Mouse (Mus musculus) MEL (cell line): ENCODE data around the gene Olfr1416. TPM values are rescaled to one million over a fixed set of nuclear protein-coding genes. Genes with fewer than 3 reads are reported as not detected.

Experiments
- DNase-seq: peaks from one replicate; pipeline ENCODE4 v3.0.0; 2011; ENCODE audit warnings: low read depth, low spot score
- H3K27ac ChIP-seq: 2 replicates; pipeline ENCODE4 v1.5.1; 2012; ENCODE audit warnings: low read depth, mild to moderate bottlenecking, control low read depth, low read length, moderate library complexity; ENCODE audit not compliant: control insufficient read depth
- H3K27me3 ChIP-seq, 2 experiments: fragments of 150-350 bp in 1 of 2; sonication (generic) in 1 of 2; 2 replicates each; pipeline ENCODE4 v1.6.1; 2012; ENCODE audit warnings: low read length in 2 of 2, mild to moderate bottlenecking in 2 of 2, improper control_type of control experiment in 1 of 2, moderate library complexity in 1 of 2; ENCODE audit not compliant: insufficient read depth in 2 of 2, control insufficient read depth in 1 of 2
- H3K36me3 ChIP-seq, 2 experiments: 2 replicates each; pipeline ENCODE4 v1.6.1; 2012 to 2014; ENCODE audit warnings: low read length in 2 of 2, improper control_type of control experiment in 1 of 2, inconsistent platforms in 1 of 2, mild to moderate bottlenecking in 1 of 2; ENCODE audit not compliant: insufficient read depth in 2 of 2, control insufficient read depth in 1 of 2
- H3K4me1 ChIP-seq, 2 experiments: fragments of 150-350 bp in 1 of 2; sonication (generic) in 1 of 2; 2 replicates each; pipeline ENCODE4 v1.6.1; 2012; ENCODE audit warnings: low read length in 2 of 2, improper control_type of control experiment in 1 of 2, mild to moderate bottlenecking in 1 of 2; ENCODE audit not compliant: insufficient read depth in 2 of 2, control insufficient read depth in 1 of 2
- H3K4me3 ChIP-seq, 2 experiments: fragments of 150-350 bp in 1 of 2; sonication (generic) in 1 of 2; 2 replicates each; pipeline ENCODE4 v1.5.1; 2012; ENCODE audit warnings: low read depth in 2 of 2, low read length in 2 of 2, mild to moderate bottlenecking in 2 of 2, moderate library complexity in 2 of 2, control low read depth in 1 of 2, improper control_type of control experiment in 1 of 2; ENCODE audit not compliant: control insufficient read depth in 1 of 2, insufficient read depth in 1 of 2
- H3K79me2 ChIP-seq: 2 replicates; pipeline ENCODE4 v1.6.1; 2012; ENCODE audit warnings: mild to moderate bottlenecking, low read length, moderate library complexity; ENCODE audit not compliant: control insufficient read depth, poor library complexity, insufficient read depth
- H3K9ac ChIP-seq: 2 replicates; pipeline ENCODE4 v1.6.1; 2012; ENCODE audit warnings: low read depth, mild to moderate bottlenecking, control low read depth, low read length, moderate library complexity; ENCODE audit not compliant: control insufficient read depth, poor library complexity, severe bottlenecking
- H3K9me3 ChIP-seq: fragments of 150-350 bp; sonication (generic); replicated peaks from 2 replicates; pipeline ENCODE4 v1.6.1; 2012; ENCODE audit warnings: mild to moderate bottlenecking, low read length, improper control_type of control experiment, moderate library complexity; ENCODE audit not compliant: insufficient read depth
- CTCF ChIP-seq, 3 experiments: IDR thresholded peaks in 2 of 3; conservative IDR thresholded peaks in 1 of 3; 2 replicates each; pipeline ENCODE4 v1.5.1; 2011 to 2012; ENCODE audit warnings: low read length in 3 of 3, low read depth in 2 of 3, mild to moderate bottlenecking in 2 of 3, improper control_type of control experiment in 1 of 3, inconsistent platforms in 1 of 3, mixed read lengths in 1 of 3, moderate library complexity in 1 of 3; ENCODE audit not compliant: control insufficient read depth in 1 of 3, insufficient read depth in 1 of 3, poor library complexity in 1 of 3, severe bottlenecking in 1 of 3
- E2F4 ChIP-seq: IDR thresholded peaks from 2 replicates; pipeline ENCODE4 v1.6.1; 2011; ENCODE audit warnings: low read depth, low read length, improper control_type of control experiment, borderline replicate concordance
- ETS1 ChIP-seq: IDR thresholded peaks from 2 replicates; pipeline ENCODE4 v1.6.1; 2012; ENCODE audit warnings: low read depth, mild to moderate bottlenecking, inconsistent platforms, low read length, improper control_type of control experiment, moderate library complexity
- HCFC1 ChIP-seq: IDR thresholded peaks from 2 replicates; pipeline ENCODE4 v1.6.1; 2012; ENCODE audit warnings: low read depth, mild to moderate bottlenecking, inconsistent platforms, low read length, improper control_type of control experiment, moderate library complexity
- JUND ChIP-seq: IDR thresholded peaks from 2 replicates; pipeline ENCODE4 v1.6.1; 2011; ENCODE audit warnings: low read depth, mild to moderate bottlenecking, improper control_type of control experiment, low read length
- MXI1 ChIP-seq: IDR thresholded peaks from 2 replicates; pipeline ENCODE4 v1.6.1; 2011; ENCODE audit warnings: mild to moderate bottlenecking, low read depth, low read length, improper control_type of control experiment
- POLR2AphosphoS2 ChIP-seq: IDR thresholded peaks from 2 replicates; pipeline ENCODE4 v1.6.1; 2011; ENCODE audit warnings: low read length, improper control_type of control experiment
- RAD21 ChIP-seq: IDR thresholded peaks from 2 replicates; pipeline ENCODE4 v1.6.1; 2011; ENCODE audit warnings: mild to moderate bottlenecking, low read depth, low read length, improper control_type of control experiment
- RCOR1 ChIP-seq: IDR thresholded peaks from 2 replicates; pipeline ENCODE4 v1.6.1; 2012; ENCODE audit warnings: low read depth, mild to moderate bottlenecking, inconsistent platforms, low read length, improper control_type of control experiment
- SMC3 ChIP-seq: IDR thresholded peaks from 2 replicates; pipeline ENCODE4 v1.6.1; 2011; ENCODE audit warnings: low read depth, low read length, improper control_type of control experiment
- TCF12 ChIP-seq: IDR thresholded peaks from 2 replicates; pipeline ENCODE4 v1.6.1; 2014; ENCODE audit warnings: low read depth, mild to moderate bottlenecking, inconsistent platforms, low read length, improper control_type of control experiment, moderate library complexity
- ZC3H11A ChIP-seq: IDR thresholded peaks from 2 replicates; pipeline ENCODE4 v1.6.1; 2012; ENCODE audit warnings: low read depth, mild to moderate bottlenecking, inconsistent platforms, low read length, improper control_type of control experiment
- ZKSCAN1 ChIP-seq: IDR thresholded peaks from 2 replicates; pipeline ENCODE4 v1.6.1; 2012; ENCODE audit warnings: low read depth, mild to moderate bottlenecking, inconsistent platforms, low read length, improper control_type of control experiment, moderate library complexity
- ZMIZ1 ChIP-seq: IDR thresholded peaks from 2 replicates; pipeline ENCODE4 v1.6.1; 2012; ENCODE audit warnings: low read depth, mild to moderate bottlenecking, inconsistent platforms, low read length, improper control_type of control experiment, moderate library complexity
- ZNF384 ChIP-seq: IDR thresholded peaks from 2 replicates; pipeline ENCODE4 v1.6.1; 2012; ENCODE audit warnings: low read depth, mild to moderate bottlenecking, inconsistent platforms, low read length, improper control_type of control experiment
- polyA plus RNA-seq, 2 experiments: library from polyadenylated mRNA; stranded (reverse) in 1 of 2; unstranded in 1 of 2; fragments of >175 nt in 1 of 2; fragments of >200 nt in 1 of 2; gene quantifications; 2 replicates each; pipeline versions ENCODE4 v1.2.1 to v1.2.4; 2012; ENCODE audit warnings: low replicate concordance in 2 of 2, low read depth in 1 of 2; ENCODE audit not compliant: insufficient read length in 2 of 2, insufficient read depth in 1 of 2, missing spikeins in 1 of 2
- total RNA-seq: library from RNA; depleted of rRNA; stranded (reverse); fragments of 300-350 nt; gene quantifications from 2 replicates; pipeline ENCODE4 v1.2.3, GENCODE M21; 2012

The Olfr1416 gene
- total and polyA plus RNA-seq, 3 experiments: not detected

GRCm38 (mm10) chr1:92453751-92454445 is 31.0 kb downstream of the Olfr1416 start:
- no peak overlapping the region for H3K4me3 ChIP-seq
- peak; percentile 74 for DNase-seq

GRCm38 (mm10) chr1:92448293-92448692 is 36.6 kb downstream of the Olfr1416 start:
- TF ChIP-seq ZKSCAN1: no peak
- no peak for TF ChIP-seq RAD21
- no peak for TF ChIP-seq HCFC1
- no peak for TF ChIP-seq JUND
- no peak for TF ChIP-seq TCF12
- no peak for TF ChIP-seq ZNF384
- TF ChIP-seq ZMIZ1: no peak
- no peak for TF ChIP-seq POLR2AphosphoS2
- no peak for TF ChIP-seq MXI1
- no peaks in the 10 kb centered on the region for H3K4me1 ChIP-seq
- no peaks in the 10 kb centered on the region for H3K9me3 ChIP-seq
- H3K4me3 ChIP-seq: no peak overlapping the region
- no peak overlapping the region for H3K9ac ChIP-seq
- H3K27ac ChIP-seq: no peak overlapping the region
- H3K27me3 ChIP-seq: no peaks in the 10 kb centered on the region
- no peaks in the 10 kb centered on the region for H3K79me2 ChIP-seq
- DNase-seq: no peak
- peaks cover 0 to 29% of the 10 kb centered on the region in 2 experiments; a peak in 2 of 4 replicates for H3K36me3 ChIP-seq

More at GRCm38 (mm10) chr1:92453751-92454445, 31.0 kb downstream of the Olfr1416 start:
- no peaks in the 10 kb centered on the region for H3K79me2 ChIP-seq
- no peaks in the 10 kb centered on the region for H3K9me3 ChIP-seq
- no peaks in the 10 kb centered on the region for H3K27me3 ChIP-seq
- TF ChIP-seq RAD21: peak; percentile 90
- peak; percentile 33 to 85 (median 69) for TF ChIP-seq CTCF (IDR thresholded peaks at IDR 0.05 in 2 of 3, conservative IDR thresholded peaks at IDR 0.05 in 1 of 3; ENCODE audit: control insufficient read depth in 1 of 3, insufficient read depth in 1 of 3, low read depth in 2 of 3, low read length in 3 of 3, poor library complexity in 1 of 3, severe bottlenecking in 1 of 3)
- peak; percentile 57 for TF ChIP-seq SMC3
- no peak for TF ChIP-seq JUND
- TF ChIP-seq RCOR1: no peak
- TF ChIP-seq ZC3H11A: peak; percentile 80
- TF ChIP-seq ETS1: 0 out of 2 replicates have a peak, but pooled peaks have one; percentile 1
- TF ChIP-seq E2F4: no peak
- H3K27ac ChIP-seq: no peak overlapping the region
- no peak overlapping the region for H3K9ac ChIP-seq
- H3K4me1 ChIP-seq: no peaks in the 10 kb centered on the region
- H3K36me3 ChIP-seq: peaks cover 0 to 45% of the 10 kb centered on the region in 2 experiments; a peak in 2 of 4 replicates
